Comparison of ENCODE assay signal across 12 mouse cellular contexts in the genomic region with DNA sequence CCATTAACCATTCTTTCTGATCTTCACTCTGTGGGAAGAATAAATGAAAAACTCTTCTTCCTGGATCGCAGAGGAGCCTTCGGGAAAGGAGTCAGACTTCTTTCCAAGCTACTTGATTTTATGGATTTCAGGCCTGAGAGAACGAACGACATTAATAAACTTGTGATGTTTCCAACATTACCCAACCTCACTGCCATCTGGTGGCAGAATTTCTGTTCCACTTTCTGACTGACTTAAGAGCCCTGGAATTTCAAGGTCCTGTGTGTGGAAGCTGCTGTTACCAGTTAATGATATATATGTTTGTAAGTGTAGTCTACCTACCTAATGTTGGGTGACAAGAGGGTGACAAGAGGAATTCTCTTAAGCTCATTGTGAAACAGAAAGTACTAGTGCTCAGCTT.
A peak's percentile ranks its signal among the peaks of the same experiment; 100 is the strongest.
DNase-seq lines count a peak whose midpoint lies in the region; ATAC-seq and TF ChIP-seq lines count a peak whose summit lies in the region.
"Had no signal": no experiment of that assay in that cellular context is flagged by ENCODE, and none has a peak within 500 bp of the region (broad histone marks: within the 10 kb centered on the region; RNA-seq: fewer than 3 reads in every experiment).

No protein-coding gene starts in this region.

- peak; percentile 64 for TF ChIP-seq CTCF in forebrain, postnatal 0 days (IDR thresholded peaks at IDR 0.05; ENCODE audit: low read depth)
- peak; percentile 73 for TF ChIP-seq CTCF in kidney, postnatal 0 days (IDR thresholded peaks at IDR 0.05; ENCODE audit: low read depth)

- H3K9me3 ChIP-seq in forebrain, postnatal 0 days (ENCODE audit: low read length) = no peaks in the 10 kb centered on the region
- H3K9me3 ChIP-seq in forebrain, embryonic 12.5 days = no peaks in the 10 kb centered on the region
- no peaks in the 10 kb centered on the region for H3K9me3 ChIP-seq in kidney, postnatal 0 days (replicated peaks; ENCODE audit: low read length)
- no peaks in the 10 kb centered on the region for H3K9me3 ChIP-seq in kidney, embryonic 14.5 days (ENCODE audit: control insufficient read depth, low read length)
- H3K9me3 ChIP-seq: heart, embryonic 12.5 days; midbrain, embryonic 13.5 days; stomach, embryonic 15.5 days had no signal

- H3K4me2 ChIP-seq in forebrain, postnatal 0 days (ENCODE audit: low read depth) = no peak overlapping the region
- H3K4me2 ChIP-seq in forebrain, embryonic 12.5 days = no peak overlapping the region
- H3K4me2 ChIP-seq in kidney, postnatal 0 days (ENCODE audit: low read length) = no peak overlapping the region
- H3K4me2 ChIP-seq in kidney, embryonic 14.5 days (replicated peaks; ENCODE audit: low read depth, low read length) = no peak overlapping the region
- H3K4me2 ChIP-seq: heart, embryonic 12.5 days; midbrain, embryonic 13.5 days; stomach, embryonic 15.5 days had no signal

- H3K36me3 ChIP-seq in forebrain, postnatal 0 days (ENCODE audit: insufficient read depth) = no peaks in the 10 kb centered on the region
- H3K36me3 ChIP-seq in forebrain, embryonic 12.5 days (replicated peaks) = no peaks in the 10 kb centered on the region
- H3K36me3 ChIP-seq in kidney, postnatal 0 days (ENCODE audit: insufficient read depth, low read length) = no peaks in the 10 kb centered on the region
- H3K36me3 ChIP-seq in kidney, embryonic 14.5 days (ENCODE audit: control insufficient read depth, insufficient read depth, low read length) = no peaks in the 10 kb centered on the region
- H3K36me3 ChIP-seq: heart, embryonic 12.5 days; stomach, embryonic 15.5 days had no signal

- 57% methylated on average over 4 of the region's 4 CpGs for WGBS in forebrain, postnatal 0 days
- 89% methylated on average over 4 of the region's 4 CpGs for WGBS in forebrain, embryonic 12.5 days
- WGBS in kidney, postnatal 0 days = 33% methylated on average over 4 of the region's 4 CpGs
- WGBS in kidney, embryonic 14.5 days = 63% methylated on average over 4 of the region's 4 CpGs

- peak; percentile 66 for DNase-seq in forebrain, postnatal 0 days
- peak; percentile 69 for DNase-seq in kidney, postnatal 0 days (ENCODE audit: low spot score)
- peak; percentile 68 for DNase-seq in lung, postnatal 36 days
- no peak for DNase-seq in lung, postnatal 4 days
- peak; percentile 39 to 55 for DNase-seq in kidney, postnatal 36 days
- no peak for DNase-seq in spleen, postnatal 14 days (ENCODE audit: low spot score in 2 of 2)

- H3K27ac ChIP-seq in forebrain, postnatal 0 days (ENCODE audit: low read depth, low read length) = no peak overlapping the region
- no peak overlapping the region for H3K27ac ChIP-seq in forebrain, embryonic 12.5 days
- no peak overlapping the region for H3K27ac ChIP-seq in kidney, postnatal 0 days
- H3K27ac ChIP-seq in kidney, embryonic 14.5 days (ENCODE audit: low read depth, low read length) = no peak overlapping the region
- H3K27ac ChIP-seq: midbrain, embryonic 13.5 days; stomach, embryonic 15.5 days had no signal

- no peak overlapping the region for H3K4me3 ChIP-seq in forebrain, postnatal 0 days (ENCODE audit: low read depth, low read length)
- H3K4me3 ChIP-seq in forebrain, embryonic 12.5 days (replicated peaks) = no peak overlapping the region
- no peak overlapping the region for H3K4me3 ChIP-seq in kidney, postnatal 0 days (replicated peaks; ENCODE audit: low read depth, low read length)
- no peak overlapping the region for H3K4me3 ChIP-seq in kidney, embryonic 14.5 days (ENCODE audit: low read length)
- H3K4me3 ChIP-seq: heart, embryonic 12.5 days; midbrain, embryonic 13.5 days; stomach, embryonic 15.5 days had no signal

- no peak for ATAC-seq in forebrain, postnatal 0 days
- no peak for ATAC-seq in forebrain, embryonic 12.5 days (ENCODE audit: low FRiP score)
- no peak for ATAC-seq in kidney, postnatal 0 days (replicated peaks; ENCODE audit: low FRiP score, low read depth)
- ATAC-seq in kidney, embryonic 14.5 days (ENCODE audit: low FRiP score, low TSS enrichment) = no peak
- ATAC-seq: inflammation-experienced regulatory T-cells, adult 6 months had no signal

- H3K4me1 ChIP-seq in forebrain, postnatal 0 days (ENCODE audit: insufficient read depth) = no peaks in the 10 kb centered on the region
- H3K4me1 ChIP-seq in forebrain, embryonic 12.5 days = 0 out of 2 replicates have a peak, but pooled peaks cover 4% of the 10 kb centered on the region
- H3K4me1 ChIP-seq in kidney, postnatal 0 days (replicated peaks; ENCODE audit: insufficient read depth, low read length) = no peaks in the 10 kb centered on the region
- no peaks in the 10 kb centered on the region for H3K4me1 ChIP-seq in kidney, embryonic 14.5 days (ENCODE audit: control insufficient read depth, insufficient read depth, low read length)
- H3K4me1 ChIP-seq: heart, embryonic 12.5 days; stomach, embryonic 15.5 days had no signal

- H3K9ac ChIP-seq in forebrain, postnatal 0 days = no peak overlapping the region
- H3K9ac ChIP-seq in forebrain, embryonic 12.5 days = no peak overlapping the region
- no peak overlapping the region for H3K9ac ChIP-seq in kidney, postnatal 0 days (ENCODE audit: low read depth, low read length)
- H3K9ac ChIP-seq in kidney, embryonic 14.5 days (ENCODE audit: low read depth, low read length) = no peak overlapping the region
- H3K9ac ChIP-seq: heart, embryonic 12.5 days; midbrain, embryonic 13.5 days; stomach, embryonic 15.5 days had no signal

- no peaks in the 10 kb centered on the region for H3K27me3 ChIP-seq in forebrain, postnatal 0 days (ENCODE audit: insufficient read depth, low read length)
- 0 out of 2 replicates have a peak, but pooled peaks cover 2% of the 10 kb centered on the region for H3K27me3 ChIP-seq in forebrain, embryonic 12.5 days
- H3K27me3 ChIP-seq in kidney, postnatal 0 days (ENCODE audit: insufficient read depth, low read length) = no peaks in the 10 kb centered on the region
- no peaks in the 10 kb centered on the region for H3K27me3 ChIP-seq in kidney, embryonic 14.5 days (ENCODE audit: control insufficient read depth, insufficient read depth, low read length)
- H3K27me3 ChIP-seq: midbrain, embryonic 13.5 days; stomach, embryonic 15.5 days had no signal

Comparison
In these comparisons a context has a peak if more than half of its experiments do, and no peak if none do; other contexts are left out.
1. DNase-seq: peak in forebrain, postnatal 0 days (single experiment), kidney, postnatal 0 days (single experiment), lung, postnatal 36 days (single experiment) and kidney, postnatal 36 days (2 of 2); none in lung, postnatal 4 days (0 of 2) and spleen, postnatal 14 days (0 of 2).